Mouse (Mus musculus): ENCODE data around the gene Ctnna2.

Gene Ctnna2

GRCm38 (mm10) chr6:76964998-76965432, 1014.5 kb downstream of the Ctnna2 start:
- in situ Hi-C loops (cut with MboI, MseI): no loop called here

GRCm38 (mm10) chr6:76908086-76908485, 1071.4 kb downstream of the Ctnna2 start:
- in situ Hi-C loops (cut with MboI, MseI): no loop called here

- in situ Hi-C loops (cut with MboI, MseI): no loop called here
Observed at GRCm38 (mm10) chr6:76897156-76897555, 1082.3 kb downstream of the Ctnna2 start.
